Mouse (Mus musculus) MEL (cell line): ENCODE results near the gene Elof1. TPM values are rescaled to one million over a fixed set of nuclear protein-coding genes. Genes with fewer than 3 reads are reported as not detected.

Experiments
- DNase-seq: peaks from one replicate; pipeline ENCODE4 v3.0.0; 2011; ENCODE audit warnings: low read depth, low spot score
- H3K27ac ChIP-seq: 2 replicates; pipeline ENCODE4 v1.5.1; 2012; ENCODE audit warnings: low read depth, mild to moderate bottlenecking, control low read depth, low read length, moderate library complexity; ENCODE audit not compliant: control insufficient read depth
- H3K27me3 ChIP-seq, 2 experiments: fragments of 150-350 bp in 1 of 2; sonication (generic) in 1 of 2; 2 replicates each; pipeline ENCODE4 v1.6.1; 2012; ENCODE audit warnings: low read length in 2 of 2, mild to moderate bottlenecking in 2 of 2, improper control_type of control experiment in 1 of 2, moderate library complexity in 1 of 2; ENCODE audit not compliant: insufficient read depth in 2 of 2, control insufficient read depth in 1 of 2
- H3K36me3 ChIP-seq, 2 experiments: 2 replicates each; pipeline ENCODE4 v1.6.1; 2012 to 2014; ENCODE audit warnings: low read length in 2 of 2, improper control_type of control experiment in 1 of 2, inconsistent platforms in 1 of 2, mild to moderate bottlenecking in 1 of 2; ENCODE audit not compliant: insufficient read depth in 2 of 2, control insufficient read depth in 1 of 2
- H3K4me1 ChIP-seq, 2 experiments: fragments of 150-350 bp in 1 of 2; sonication (generic) in 1 of 2; 2 replicates each; pipeline ENCODE4 v1.6.1; 2012; ENCODE audit warnings: low read length in 2 of 2, improper control_type of control experiment in 1 of 2, mild to moderate bottlenecking in 1 of 2; ENCODE audit not compliant: insufficient read depth in 2 of 2, control insufficient read depth in 1 of 2
- H3K4me3 ChIP-seq, 2 experiments: fragments of 150-350 bp in 1 of 2; sonication (generic) in 1 of 2; 2 replicates each; pipeline ENCODE4 v1.5.1; 2012; ENCODE audit warnings: low read depth in 2 of 2, low read length in 2 of 2, mild to moderate bottlenecking in 2 of 2, moderate library complexity in 2 of 2, control low read depth in 1 of 2, improper control_type of control experiment in 1 of 2; ENCODE audit not compliant: control insufficient read depth in 1 of 2, insufficient read depth in 1 of 2
- H3K79me2 ChIP-seq: 2 replicates; pipeline ENCODE4 v1.6.1; 2012; ENCODE audit warnings: mild to moderate bottlenecking, low read length, moderate library complexity; ENCODE audit not compliant: control insufficient read depth, poor library complexity, insufficient read depth
- H3K9ac ChIP-seq: 2 replicates; pipeline ENCODE4 v1.6.1; 2012; ENCODE audit warnings: low read depth, mild to moderate bottlenecking, control low read depth, low read length, moderate library complexity; ENCODE audit not compliant: control insufficient read depth, poor library complexity, severe bottlenecking
- H3K9me3 ChIP-seq: fragments of 150-350 bp; sonication (generic); replicated peaks from 2 replicates; pipeline ENCODE4 v1.6.1; 2012; ENCODE audit warnings: mild to moderate bottlenecking, low read length, improper control_type of control experiment, moderate library complexity; ENCODE audit not compliant: insufficient read depth
- BHLHE40 ChIP-seq: IDR thresholded peaks from 2 replicates; pipeline ENCODE4 v1.6.1; 2012; ENCODE audit warnings: low read depth, mild to moderate bottlenecking, inconsistent platforms, low read length, improper control_type of control experiment, borderline replicate concordance
- CHD1 ChIP-seq: IDR thresholded peaks from 2 replicates; pipeline ENCODE4 v1.6.1; 2012; ENCODE audit warnings: low read depth, mild to moderate bottlenecking, inconsistent platforms, low read length, improper control_type of control experiment
- CHD2 ChIP-seq: IDR thresholded peaks from 2 replicates; pipeline ENCODE4 v1.6.1; 2011; ENCODE audit warnings: low read length, improper control_type of control experiment
- CTCF ChIP-seq, 3 experiments: IDR thresholded peaks in 2 of 3; conservative IDR thresholded peaks in 1 of 3; 2 replicates each; pipeline ENCODE4 v1.5.1; 2011 to 2012; ENCODE audit warnings: low read length in 3 of 3, low read depth in 2 of 3, mild to moderate bottlenecking in 2 of 3, improper control_type of control experiment in 1 of 3, inconsistent platforms in 1 of 3, mixed read lengths in 1 of 3, moderate library complexity in 1 of 3; ENCODE audit not compliant: control insufficient read depth in 1 of 3, insufficient read depth in 1 of 3, poor library complexity in 1 of 3, severe bottlenecking in 1 of 3
- E2F4 ChIP-seq: IDR thresholded peaks from 2 replicates; pipeline ENCODE4 v1.6.1; 2011; ENCODE audit warnings: low read depth, low read length, improper control_type of control experiment, borderline replicate concordance
- ELF1 ChIP-seq: IDR thresholded peaks from 2 replicates; pipeline ENCODE4 v1.6.1; 2014; ENCODE audit warnings: low read depth, mild to moderate bottlenecking, inconsistent platforms, low read length, improper control_type of control experiment, moderate library complexity
- EP300 ChIP-seq, 2 experiments: IDR thresholded peaks; 2 replicates each; pipeline ENCODE4 v1.6.1; 2011; ENCODE audit warnings: improper control_type of control experiment in 2 of 2, low read length in 2 of 2, low read depth in 1 of 2, mild to moderate bottlenecking in 1 of 2
- ETS1 ChIP-seq: IDR thresholded peaks from 2 replicates; pipeline ENCODE4 v1.6.1; 2012; ENCODE audit warnings: low read depth, mild to moderate bottlenecking, inconsistent platforms, low read length, improper control_type of control experiment, moderate library complexity
- GABPA ChIP-seq: IDR thresholded peaks from 2 replicates; pipeline ENCODE4 v1.6.1; 2012; ENCODE audit warnings: low read depth, mild to moderate bottlenecking, inconsistent platforms, low read length, improper control_type of control experiment, moderate library complexity
- GATA1 ChIP-seq: IDR thresholded peaks from 2 replicates; pipeline ENCODE4 v1.6.1; 2011; ENCODE audit warnings: low read depth, low read length, improper control_type of control experiment
- HCFC1 ChIP-seq: IDR thresholded peaks from 2 replicates; pipeline ENCODE4 v1.6.1; 2012; ENCODE audit warnings: low read depth, mild to moderate bottlenecking, inconsistent platforms, low read length, improper control_type of control experiment, moderate library complexity
- JUND ChIP-seq: IDR thresholded peaks from 2 replicates; pipeline ENCODE4 v1.6.1; 2011; ENCODE audit warnings: low read depth, mild to moderate bottlenecking, improper control_type of control experiment, low read length
- KAT2A ChIP-seq: conservative IDR thresholded peaks from 2 replicates; pipeline ENCODE4 v1.6.1; 2012; ENCODE audit warnings: low read depth, low read length, improper control_type of control experiment, inconsistent platforms
- MAFK ChIP-seq: IDR thresholded peaks from 2 replicates; pipeline ENCODE4 v1.6.1; 2011; ENCODE audit warnings: low read depth, mild to moderate bottlenecking, low read length, improper control_type of control experiment, borderline replicate concordance
- MAX ChIP-seq: IDR thresholded peaks from 2 replicates; pipeline ENCODE4 v1.6.1; 2011; ENCODE audit warnings: low read length, improper control_type of control experiment
- MAZ ChIP-seq: IDR thresholded peaks from 2 replicates; pipeline ENCODE4 v1.6.1; 2012; ENCODE audit warnings: low read depth, mild to moderate bottlenecking, inconsistent platforms, low read length, improper control_type of control experiment
- MXI1 ChIP-seq: IDR thresholded peaks from 2 replicates; pipeline ENCODE4 v1.6.1; 2011; ENCODE audit warnings: mild to moderate bottlenecking, low read depth, low read length, improper control_type of control experiment
- MYB ChIP-seq: IDR thresholded peaks from 2 replicates; pipeline ENCODE4 v1.6.1; 2011; ENCODE audit warnings: mild to moderate bottlenecking, low read depth, low read length, improper control_type of control experiment
- MYC ChIP-seq: IDR thresholded peaks from 2 replicates; pipeline ENCODE4 v1.6.1; 2011; ENCODE audit warnings: low read depth, mild to moderate bottlenecking, low read length, improper control_type of control experiment, moderate library complexity
- NELFE ChIP-seq: IDR thresholded peaks from 2 replicates; pipeline ENCODE4 v1.6.1; 2011; ENCODE audit warnings: low read depth, low read length, improper control_type of control experiment
- NRF1 ChIP-seq: IDR thresholded peaks from 2 replicates; pipeline ENCODE4 v1.6.1; 2014; ENCODE audit warnings: low read depth, mild to moderate bottlenecking, inconsistent platforms, low read length, improper control_type of control experiment, moderate library complexity; ENCODE audit not compliant: poor library complexity, insufficient read depth, severe bottlenecking
- POLR2A ChIP-seq, 2 experiments: IDR thresholded peaks; 2 replicates each; pipeline ENCODE4 v1.6.1; 2011 to 2012; ENCODE audit warnings: low read length in 2 of 2, mild to moderate bottlenecking in 2 of 2, control low read depth in 1 of 2, improper control_type of control experiment in 1 of 2, low read depth in 1 of 2, moderate library complexity in 1 of 2; ENCODE audit not compliant: control insufficient read depth in 1 of 2, insufficient read depth in 1 of 2, poor library complexity in 1 of 2
- POLR2AphosphoS2 ChIP-seq: IDR thresholded peaks from 2 replicates; pipeline ENCODE4 v1.6.1; 2011; ENCODE audit warnings: low read length, improper control_type of control experiment
- POLR2AphosphoS5 ChIP-seq: IDR thresholded peaks from 2 replicates; pipeline ENCODE4 v1.6.1; 2012; ENCODE audit warnings: low read depth, borderline replicate concordance, mild to moderate bottlenecking, inconsistent platforms, low read length, moderate library complexity, mixed read lengths
- RAD21 ChIP-seq: IDR thresholded peaks from 2 replicates; pipeline ENCODE4 v1.6.1; 2011; ENCODE audit warnings: mild to moderate bottlenecking, low read depth, low read length, improper control_type of control experiment
- RCOR1 ChIP-seq: IDR thresholded peaks from 2 replicates; pipeline ENCODE4 v1.6.1; 2012; ENCODE audit warnings: low read depth, mild to moderate bottlenecking, inconsistent platforms, low read length, improper control_type of control experiment
- SIN3A ChIP-seq: IDR thresholded peaks from 2 replicates; pipeline ENCODE4 v1.6.1; 2012; ENCODE audit warnings: low read length, improper control_type of control experiment, inconsistent platforms
- SMC3 ChIP-seq: IDR thresholded peaks from 2 replicates; pipeline ENCODE4 v1.6.1; 2011; ENCODE audit warnings: low read depth, low read length, improper control_type of control experiment
- TAL1 ChIP-seq: IDR thresholded peaks from 2 replicates; pipeline ENCODE4 v1.6.1; 2012; ENCODE audit warnings: mild to moderate bottlenecking, inconsistent platforms, low read length, moderate library complexity, mixed read lengths
- TBP ChIP-seq: IDR thresholded peaks from 2 replicates; pipeline ENCODE4 v1.8.0; 2011; ENCODE audit warnings: low read depth, low read length, improper control_type of control experiment
- TCF12 ChIP-seq: IDR thresholded peaks from 2 replicates; pipeline ENCODE4 v1.6.1; 2014; ENCODE audit warnings: low read depth, mild to moderate bottlenecking, inconsistent platforms, low read length, improper control_type of control experiment, moderate library complexity
- UBTF ChIP-seq: IDR thresholded peaks from 2 replicates; pipeline ENCODE4 v1.6.1; 2012; ENCODE audit warnings: low read depth, mild to moderate bottlenecking, inconsistent platforms, low read length, improper control_type of control experiment, moderate library complexity, borderline replicate concordance; ENCODE audit not compliant: insufficient read depth
- USF1 ChIP-seq: IDR thresholded peaks from 2 replicates; pipeline ENCODE4 v1.6.1; 2014; ENCODE audit warnings: low read depth, mild to moderate bottlenecking, inconsistent platforms, low read length, improper control_type of control experiment, moderate library complexity
- USF2 ChIP-seq, 2 experiments: IDR thresholded peaks; 2 replicates each; pipeline ENCODE4 v1.6.1; 2011 to 2012; ENCODE audit warnings: improper control_type of control experiment in 2 of 2, low read length in 2 of 2, borderline replicate concordance in 1 of 2, inconsistent platforms in 1 of 2, low read depth in 1 of 2, mild to moderate bottlenecking in 1 of 2; ENCODE audit not compliant: insufficient read depth in 1 of 2
- ZC3H11A ChIP-seq: IDR thresholded peaks from 2 replicates; pipeline ENCODE4 v1.6.1; 2012; ENCODE audit warnings: low read depth, mild to moderate bottlenecking, inconsistent platforms, low read length, improper control_type of control experiment
- ZKSCAN1 ChIP-seq: IDR thresholded peaks from 2 replicates; pipeline ENCODE4 v1.6.1; 2012; ENCODE audit warnings: low read depth, mild to moderate bottlenecking, inconsistent platforms, low read length, improper control_type of control experiment, moderate library complexity
- ZMIZ1 ChIP-seq: IDR thresholded peaks from 2 replicates; pipeline ENCODE4 v1.6.1; 2012; ENCODE audit warnings: low read depth, mild to moderate bottlenecking, inconsistent platforms, low read length, improper control_type of control experiment, moderate library complexity
- ZNF384 ChIP-seq: IDR thresholded peaks from 2 replicates; pipeline ENCODE4 v1.6.1; 2012; ENCODE audit warnings: low read depth, mild to moderate bottlenecking, inconsistent platforms, low read length, improper control_type of control experiment
- polyA plus RNA-seq, 2 experiments: library from polyadenylated mRNA; stranded (reverse) in 1 of 2; unstranded in 1 of 2; fragments of >175 nt in 1 of 2; fragments of >200 nt in 1 of 2; gene quantifications; 2 replicates each; pipeline versions ENCODE4 v1.2.1 to v1.2.4; 2012; ENCODE audit warnings: low replicate concordance in 2 of 2, low read depth in 1 of 2; ENCODE audit not compliant: insufficient read length in 2 of 2, insufficient read depth in 1 of 2, missing spikeins in 1 of 2
- total RNA-seq: library from RNA; depleted of rRNA; stranded (reverse); fragments of 300-350 nt; gene quantifications from 2 replicates; pipeline ENCODE4 v1.2.3, GENCODE M21; 2012

Elof1 gene
- total and polyA plus RNA-seq, 3 experiments = 421 to 505 TPM; not detected in 1

- Histone ChIP-seq H3K27ac (no peak overlapping the region), H3K9ac (peak overlapping the region; percentile 71)
These were observed 32.3 kb downstream of the Elof1 start for GRCm38 (mm10) chr9:22084667-22085021.

GRCm38 (mm10) chr9:22076223-22076622 is 40.7 kb downstream of the Elof1 start:
- DNase-seq = no peak
- no peaks in the 10 kb centered on the region for H3K27me3 ChIP-seq
- H3K36me3 ChIP-seq = peaks cover 0 to 3% of the 10 kb centered on the region in 2 experiments
- H3K79me2 ChIP-seq = no peaks in the 10 kb centered on the region; the same call in 1 of the 2 replicates
- TF ChIP-seq NELFE (no peak), MAFK (no peak), ZNF384 (no peak)
- TF ChIP-seq, all 39 proteins: peak for 0
- no peak overlapping the region for H3K9ac ChIP-seq
- H3K4me3 ChIP-seq = no peak overlapping the region
- H3K9me3 ChIP-seq = no peaks in the 10 kb centered on the region
- no peak overlapping the region for H3K27ac ChIP-seq
- H3K4me1 ChIP-seq = peaks cover 0 to 3% of the 10 kb centered on the region in 2 experiments; a peak in 1 of 4 replicates

More at GRCm38 (mm10) chr9:22084667-22085021, 32.3 kb downstream of the Elof1 start:
- Histone ChIP-seq H3K27me3 (no peaks in the 10 kb centered on the region), H3K4me3 (peak overlapping the region; percentile 73 to 79), H3K4me1 (peaks cover 6 to 11% of the 10 kb centered on the region in 2 experiments), H3K36me3 (peaks cover 0 to 9% of the 10 kb centered on the region in 2 experiments; a peak in 3 of 4 replicates), H3K9me3 (no peaks in the 10 kb centered on the region), H3K79me2 (peaks cover 10% of the 10 kb centered on the region)
- DNase-seq = no peak
- no peak for TF ChIP-seq CTCF (IDR thresholded peaks at IDR 0.05 in 2 of 3, conservative IDR thresholded peaks at IDR 0.05 in 1 of 3; ENCODE audit: control insufficient read depth in 1 of 3, insufficient read depth in 1 of 3, low read depth in 2 of 3, low read length in 3 of 3, poor library complexity in 1 of 3, severe bottlenecking in 1 of 3)
- 0 out of 4 replicates have a peak, but pooled peaks of 1 of the 2 experiments have one; percentile 32 for TF ChIP-seq EP300 (IDR thresholded peaks at IDR 0.05; ENCODE audit: low read depth in 1 of 2, low read length in 2 of 2)
- 0 out of 2 replicates have a peak, but pooled peaks have one; percentile 4 for TF ChIP-seq ZNF384
- TF ChIP-seq ETS1 = no peak
- TF ChIP-seq CHD2 = no peak
- no peak for TF ChIP-seq TAL1
- no peak for TF ChIP-seq E2F4
- no peak for TF ChIP-seq SIN3A
- TF ChIP-seq USF1 = no peak
- TF ChIP-seq RCOR1 = peak; percentile 98
- TF ChIP-seq MYC = no peak
- no peak for TF ChIP-seq TBP
- no peak for TF ChIP-seq UBTF
- TF ChIP-seq GABPA = no peak
- no peak for TF ChIP-seq CHD1
- peak; percentile 23; the same call in 1 of the 2 replicates for TF ChIP-seq BHLHE40
- TF ChIP-seq MYB = no peak
- TF ChIP-seq NELFE = no peak
- TF ChIP-seq HCFC1 = no peak
- TF ChIP-seq ZC3H11A = no peak
- TF ChIP-seq NRF1 = no peak
- TF ChIP-seq POLR2AphosphoS2 = no peak
- no peak for TF ChIP-seq ELF1
- no peak for TF ChIP-seq ZKSCAN1
- TF ChIP-seq SMC3 = no peak
- no peak for TF ChIP-seq MAX
- TF ChIP-seq MAFK = no peak
- TF ChIP-seq USF2 (IDR thresholded peaks at IDR 0.05; ENCODE audit: borderline replicate concordance in 1 of 2, insufficient read depth in 1 of 2, low read depth in 1 of 2, low read length in 2 of 2) = no peak
- no peak for TF ChIP-seq MXI1
- TF ChIP-seq TCF12 = 0 out of 2 replicates have a peak, but pooled peaks have one; percentile 6
- TF ChIP-seq POLR2A (IDR thresholded peaks at IDR 0.05; ENCODE audit: control insufficient read depth in 1 of 2, insufficient read depth in 1 of 2, low read depth in 1 of 2, low read length in 2 of 2, poor library complexity in 1 of 2) = no peak
- TF ChIP-seq JUND = no peak
- no peak for TF ChIP-seq MAZ
- TF ChIP-seq RAD21 = no peak
- TF ChIP-seq ZMIZ1 = no peak
- TF ChIP-seq GATA1 = no peak
- TF ChIP-seq KAT2A = no peak
- TF ChIP-seq POLR2AphosphoS5 = no peak
